Mouse (Mus musculus) midbrain, embryonic 15.5 days (tissue): ENCODE measurements around the gene Hoxb2. TPM values are rescaled to one million over a fixed set of nuclear protein-coding genes. Genes with fewer than 3 reads are reported as not detected.

Experiments
- ATAC-seq: fragments of 200-750 bp; cut with Nextera tagmentation; replicated peaks from 2 replicates; pipeline ENCODE4 v1.8.0; 2017; ENCODE audit warnings: moderate TSS enrichment
- H3K27ac ChIP-seq: fragments of 300-500 bp; sonication (generic); 2 replicates; pipeline ENCODE4 v1.5.1; 2015; ENCODE audit warnings: mild to moderate bottlenecking, inconsistent platforms
- H3K27me3 ChIP-seq: fragments of 300-500 bp; sonication (generic); replicated peaks from 2 replicates; pipeline ENCODE4 v1.6.1; 2015; ENCODE audit warnings: inconsistent platforms
- H3K36me3 ChIP-seq: fragments of 300-500 bp; sonication (generic); replicated peaks from 2 replicates; pipeline ENCODE4 v1.6.1; 2015; ENCODE audit warnings: inconsistent platforms
- H3K4me1 ChIP-seq: fragments of 300-500 bp; sonication (generic); 2 replicates; pipeline ENCODE4 v1.6.1; 2015; ENCODE audit warnings: inconsistent platforms
- H3K4me2 ChIP-seq: fragments of 300-500 bp; sonication (generic); 2 replicates; pipeline ENCODE4 v1.6.1; 2015; ENCODE audit warnings: inconsistent platforms, mild to moderate bottlenecking, moderate library complexity
- H3K4me3 ChIP-seq: fragments of 300-500 bp; sonication (generic); 2 replicates; pipeline ENCODE4 v1.5.1; 2015; ENCODE audit warnings: mild to moderate bottlenecking, inconsistent platforms
- H3K9ac ChIP-seq: fragments of 300-500 bp; sonication (generic); 2 replicates; pipeline ENCODE4 v1.6.1; 2015; ENCODE audit warnings: mild to moderate bottlenecking, inconsistent platforms
- H3K9me3 ChIP-seq: fragments of 300-500 bp; sonication (generic); 2 replicates; pipeline ENCODE4 v1.6.1; 2016; ENCODE audit warnings: inconsistent platforms
- WGBS: fragments of 180-500 bp; shearing (Covaris S2); methylation state at CpG from one replicate; pipeline ENCODE4 v1.1.7; 2015; ENCODE audit warnings: mixed read lengths; 5-methylcytosine and 5-hydroxymethylcytosine counted together
- polyA plus RNA-seq: library from polyadenylated mRNA; unstranded; fragments of >200 nt; fragmentation: Nextera tagmentation; extraction: Ambion mirVana; gene quantifications from 2 replicates; pipeline ENCODE4 v1.2.1, GENCODE M21; 2015

The Hoxb2 gene
- polyA plus RNA-seq, 1 experiment from 2014 or later = 0.32 TPM

GRCm38 (mm10) chr11:96310183-96310938, 40.0 kb upstream of the Hoxb2 start:
- ATAC-seq = no peak
- no peak overlapping the region for H3K27ac ChIP-seq
- peaks cover 100% of the 10 kb centered on the region for H3K27me3 ChIP-seq
- WGBS = 4% methylated on average over 20 of the region's 20 CpGs
- no peak overlapping the region for H3K4me2 ChIP-seq
- no peaks in the 10 kb centered on the region for H3K9me3 ChIP-seq
- no peaks in the 10 kb centered on the region for H3K4me1 ChIP-seq
- H3K36me3 ChIP-seq = no peaks in the 10 kb centered on the region
- no peak overlapping the region for H3K4me3 ChIP-seq
- H3K9ac ChIP-seq = no peak overlapping the region

GRCm38 (mm10) chr11:96311097-96311496, 39.2 kb upstream of the Hoxb2 start:
- H3K9ac ChIP-seq = no peak overlapping the region
- no peaks in the 10 kb centered on the region for H3K9me3 ChIP-seq
- peaks cover 100% of the 10 kb centered on the region for H3K27me3 ChIP-seq
- H3K4me1 ChIP-seq = no peaks in the 10 kb centered on the region
- no peak overlapping the region for H3K4me2 ChIP-seq
- no peaks in the 10 kb centered on the region for H3K36me3 ChIP-seq
- no peak overlapping the region for H3K4me3 ChIP-seq
- ATAC-seq = no peak
- H3K27ac ChIP-seq = no peak overlapping the region
- WGBS = 7% methylated on average over 6 of the region's 6 CpGs

GRCm38 (mm10) chr11:96311520-96312417, 38.6 kb upstream of the Hoxb2 start:
- Histone ChIP-seq H3K4me3 (0 out of 2 replicates have a peak overlapping the region, but pooled peaks have one; percentile 1), H3K36me3 (no peaks in the 10 kb centered on the region), H3K9me3 (no peaks in the 10 kb centered on the region), H3K27ac (no peak overlapping the region), H3K9ac (no peak overlapping the region), H3K27me3 (peaks cover 100% of the 10 kb centered on the region), H3K4me2 (no peak overlapping the region), H3K4me1 (no peaks in the 10 kb centered on the region)
- 0 out of 2 replicates have a peak, but pooled peaks have one; percentile 72 for ATAC-seq
- WGBS = under 1% methylated on average over 31 of the region's 31 CpGs

- no peaks in the 10 kb centered on the region for H3K4me1 ChIP-seq
- no peak overlapping the region for H3K9ac ChIP-seq
- peaks cover 99% of the 10 kb centered on the region for H3K27me3 ChIP-seq
- H3K27ac ChIP-seq = no peak overlapping the region
- no peak overlapping the region for H3K4me3 ChIP-seq
- 23% methylated on average over 2 of the region's 2 CpGs for WGBS
- H3K9me3 ChIP-seq = no peaks in the 10 kb centered on the region
- ATAC-seq = no peak
- H3K4me2 ChIP-seq = no peak overlapping the region
- H3K36me3 ChIP-seq = no peaks in the 10 kb centered on the region
Measured at GRCm38 (mm10) chr11:96313134-96313533, 37.2 kb upstream of the Hoxb2 start.

- ATAC-seq = no peak
- WGBS = 5% methylated on average over 12 of the region's 12 CpGs
- Histone ChIP-seq H3K27me3 (peaks cover 99% of the 10 kb centered on the region), H3K9ac (no peak overlapping the region), H3K36me3 (no peaks in the 10 kb centered on the region), H3K4me1 (0 out of 2 replicates have a peak, but pooled peaks cover 3% of the 10 kb centered on the region), H3K4me2 (no peak overlapping the region), H3K27ac (no peak overlapping the region), H3K4me3 (no peak overlapping the region), H3K9me3 (no peaks in the 10 kb centered on the region)
Measured at GRCm38 (mm10) chr11:96313806-96314428, 36.4 kb upstream of the Hoxb2 start.

- WGBS = under 1% methylated on average over 34 of the region's 34 CpGs
- Histone ChIP-seq H3K9me3 (no peaks in the 10 kb centered on the region), H3K4me2 (no peak overlapping the region), H3K4me1 (0 out of 2 replicates have a peak, but pooled peaks cover 3% of the 10 kb centered on the region), H3K9ac (no peak overlapping the region), H3K27me3 (peaks cover 99% of the 10 kb centered on the region), H3K27ac (no peak overlapping the region), H3K36me3 (no peaks in the 10 kb centered on the region), H3K4me3 (no peak overlapping the region)
- ATAC-seq = no peak
Measured at GRCm38 (mm10) chr11:96314671-96315343, 35.5 kb upstream of the Hoxb2 start.

GRCm38 (mm10) chr11:96315344-96315681, 35.0 kb upstream of the Hoxb2 start:
- H3K27ac ChIP-seq = no peak overlapping the region
- no peak overlapping the region for H3K4me3 ChIP-seq
- H3K9me3 ChIP-seq = no peaks in the 10 kb centered on the region
- WGBS = 3% methylated on average over 5 of the region's 5 CpGs
- peaks cover 99% of the 10 kb centered on the region for H3K27me3 ChIP-seq
- 0 out of 2 replicates have a peak, but pooled peaks cover 3% of the 10 kb centered on the region for H3K4me1 ChIP-seq
- H3K9ac ChIP-seq = no peak overlapping the region
- ATAC-seq = no peak
- no peak overlapping the region for H3K4me2 ChIP-seq
- no peaks in the 10 kb centered on the region for H3K36me3 ChIP-seq

GRCm38 (mm10) chr11:96316696-96317607, 33.4 kb upstream of the Hoxb2 start:
- no peaks in the 10 kb centered on the region for H3K36me3 ChIP-seq
- H3K4me3 ChIP-seq = no peak overlapping the region
- no peak for ATAC-seq
- no peak overlapping the region for H3K9ac ChIP-seq
- 6% methylated on average over 18 of the region's 18 CpGs for WGBS
- 0 out of 2 replicates have a peak, but pooled peaks cover 3% of the 10 kb centered on the region for H3K4me1 ChIP-seq
- H3K27me3 ChIP-seq = peaks cover 97% of the 10 kb centered on the region
- no peaks in the 10 kb centered on the region for H3K9me3 ChIP-seq
- no peak overlapping the region for H3K4me2 ChIP-seq
- no peak overlapping the region for H3K27ac ChIP-seq

GRCm38 (mm10) chr11:96317608-96318367, 32.5 kb upstream of the Hoxb2 start, which contains the start of gene Hoxb4:
Hoxb4 (plus strand) TSS chr11:96318267.
- H3K9ac ChIP-seq = no peak within 1 kb of the TSS
- ATAC-seq = no peak

GRCm38 (mm10) chr11:96318368-96319070, 31.8 kb upstream of the Hoxb2 start:
- Histone ChIP-seq H3K4me1 (0 out of 2 replicates have a peak, but pooled peaks cover 3% of the 10 kb centered on the region), H3K9ac (no peak overlapping the region), H3K27me3 (peaks cover 97% of the 10 kb centered on the region), H3K4me3 (0 out of 2 replicates have a peak overlapping the region, but pooled peaks have one; percentile 2), H3K4me2 (peak overlapping the region; percentile 30; the same call in 1 of the 2 replicates), H3K36me3 (no peaks in the 10 kb centered on the region), H3K9me3 (no peaks in the 10 kb centered on the region), H3K27ac (no peak overlapping the region)
- no peak for ATAC-seq
- under 1% methylated on average over 44 of the region's 45 CpGs for WGBS

More at GRCm38 (mm10) chr11:96317608-96318367, 32.5 kb upstream of the Hoxb2 start, which contains the start of gene Hoxb4:
- Histone ChIP-seq H3K9me3 (no peaks in the 10 kb centered on the region), H3K4me1 (0 out of 2 replicates have a peak, but pooled peaks cover 3% of the 10 kb centered on the region), H3K27ac (no peak within 1 kb of the TSS), H3K36me3 (no peaks in the 10 kb centered on the region), H3K27me3 (peaks cover 97% of the 10 kb centered on the region), H3K4me3 (0 out of 2 replicates have a peak within 1 kb of the TSS, but pooled peaks have one; percentile 2), H3K4me2 (peak within 1 kb of the TSS; percentile 30; the same call in 1 of the 2 replicates)
- 2% methylated on average over 28 of the region's 28 CpGs for WGBS
